Mouse (Mus musculus): Measurements from ENCODE around the gene Gamt. TPM values are rescaled to one million over a fixed set of nuclear protein-coding genes. Genes with fewer than 3 reads are reported as not detected.

Gene Gamt
- polyA plus RNA-seq, 1 experiment from 2014 or later: 115 TPM

DNA sequence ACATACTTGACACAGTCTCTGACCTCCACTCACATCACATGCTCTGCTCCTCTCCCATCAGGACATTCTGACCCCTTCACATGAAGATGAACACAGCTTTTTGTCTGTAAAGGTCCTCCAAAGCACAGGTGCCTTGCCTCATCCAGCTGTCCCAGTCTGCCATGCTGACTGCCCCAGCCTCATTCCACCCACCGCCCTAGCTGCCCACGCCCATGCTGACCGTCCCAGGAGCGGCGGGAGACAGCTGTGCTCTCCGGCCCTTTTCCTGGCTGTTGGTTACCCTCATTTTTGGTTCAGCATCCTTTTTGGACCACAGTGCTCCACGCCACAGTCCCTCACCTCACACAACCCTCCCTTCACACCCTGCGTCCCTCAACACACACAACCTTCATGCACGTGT is 17.6 kb upstream of the Gamt start:
- H3K36me3 ChIP-seq (ENCODE audit: control insufficient read depth, insufficient read depth, low read length): peaks cover 29% of the 10 kb centered on the region
- H3K4me3 ChIP-seq (replicated peaks; ENCODE audit: low read length): no peak overlapping the region
- H3K9me3 ChIP-seq (replicated peaks; ENCODE audit: control insufficient read depth, low read length): no peaks in the 10 kb centered on the region
- WGBS: 86% methylated on average over 9 of the region's 9 CpGs
- no peak for ATAC-seq (ENCODE audit: insufficient read depth, low FRiP score)
- no peaks in the 10 kb centered on the region for H3K27me3 ChIP-seq (ENCODE audit: control insufficient read depth, insufficient read depth, low read length)
- no peak overlapping the region for H3K9ac ChIP-seq (ENCODE audit: low read length)
- H3K4me1 ChIP-seq (ENCODE audit: control insufficient read depth, insufficient read depth, low read length): 0 out of 2 replicates have a peak, but pooled peaks cover 3% of the 10 kb centered on the region
- no peak overlapping the region for H3K27ac ChIP-seq (ENCODE audit: low read length)
- no peak overlapping the region for H3K4me2 ChIP-seq (ENCODE audit: low read depth, low read length)

DNA sequence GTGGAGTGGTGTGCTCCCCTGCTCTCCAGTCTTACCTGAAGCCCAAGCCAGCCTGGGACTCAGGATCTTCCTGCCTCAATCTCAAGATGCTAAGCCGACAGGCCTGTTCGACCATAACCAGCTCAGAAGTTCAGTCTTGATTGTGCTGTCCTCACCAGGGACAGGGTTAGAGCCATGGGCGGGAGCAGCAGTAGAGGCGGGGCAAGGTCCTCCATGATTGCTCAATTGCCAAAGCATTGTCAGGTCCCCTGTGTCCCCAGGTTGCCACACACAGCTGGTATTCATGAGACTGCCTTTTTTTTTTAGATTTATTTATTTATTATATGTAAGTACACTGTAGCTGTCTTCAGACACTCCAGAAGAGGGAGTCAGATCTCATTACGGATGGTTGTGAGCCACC is 15.4 kb upstream of the Gamt start:
- Histone ChIP-seq H3K4me2 (ENCODE audit: low read depth, low read length) (no peak overlapping the region), H3K4me1 (ENCODE audit: control insufficient read depth, insufficient read depth, low read length) (peaks cover 3% of the 10 kb centered on the region), H3K27me3 (ENCODE audit: control insufficient read depth, insufficient read depth, low read length) (no peaks in the 10 kb centered on the region), H3K36me3 (ENCODE audit: control insufficient read depth, insufficient read depth, low read length) (peaks cover 23% of the 10 kb centered on the region), H3K9me3 (replicated peaks; ENCODE audit: control insufficient read depth, low read length) (no peaks in the 10 kb centered on the region), H3K27ac (ENCODE audit: low read length) (no peak overlapping the region; the same call in 1 of the 2 replicates), H3K9ac (ENCODE audit: low read length) (no peak overlapping the region), H3K4me3 (replicated peaks; ENCODE audit: low read length) (no peak overlapping the region)
- ATAC-seq (ENCODE audit: insufficient read depth, low FRiP score): no peak
- 83% methylated on average over 5 of the region's 5 CpGs for WGBS

DNA sequence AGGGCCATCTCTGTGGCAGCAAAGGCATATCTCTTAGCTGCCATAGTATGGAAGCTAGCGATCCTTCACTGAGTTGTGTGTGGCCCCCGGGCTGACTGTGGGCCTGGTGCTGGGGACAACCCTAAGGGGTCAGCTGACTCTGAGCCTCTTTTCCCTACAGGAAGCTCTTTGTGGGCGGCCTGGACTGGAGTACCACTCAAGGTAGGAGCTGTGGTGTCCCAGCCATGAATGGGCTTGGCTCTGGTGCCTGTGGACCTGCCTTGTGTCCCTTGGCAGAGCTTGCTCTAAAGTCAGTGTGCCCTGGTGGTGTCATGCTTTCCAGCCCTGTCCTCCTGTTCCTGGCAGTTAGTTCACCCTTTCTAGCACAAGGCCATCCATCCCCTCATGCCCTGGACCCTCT is 13.0 kb upstream of the Gamt start:
- H3K4me2 ChIP-seq (ENCODE audit: low read depth, low read length): no peak overlapping the region
- no peak overlapping the region for H3K27ac ChIP-seq (ENCODE audit: low read length)
- no peaks in the 10 kb centered on the region for H3K27me3 ChIP-seq (ENCODE audit: control insufficient read depth, insufficient read depth, low read length)
- H3K4me3 ChIP-seq (replicated peaks; ENCODE audit: low read length): no peak overlapping the region
- peaks cover 10% of the 10 kb centered on the region for H3K4me1 ChIP-seq (ENCODE audit: control insufficient read depth, insufficient read depth, low read length)
- no peaks in the 10 kb centered on the region for H3K9me3 ChIP-seq (replicated peaks; ENCODE audit: control insufficient read depth, low read length)
- no peak for ATAC-seq (ENCODE audit: insufficient read depth, low FRiP score)
- H3K9ac ChIP-seq (ENCODE audit: low read length): no peak overlapping the region
- peaks cover 20% of the 10 kb centered on the region for H3K36me3 ChIP-seq (ENCODE audit: control insufficient read depth, insufficient read depth, low read length)
- WGBS: 89% methylated on average over 3 of the region's 3 CpGs

DNA sequence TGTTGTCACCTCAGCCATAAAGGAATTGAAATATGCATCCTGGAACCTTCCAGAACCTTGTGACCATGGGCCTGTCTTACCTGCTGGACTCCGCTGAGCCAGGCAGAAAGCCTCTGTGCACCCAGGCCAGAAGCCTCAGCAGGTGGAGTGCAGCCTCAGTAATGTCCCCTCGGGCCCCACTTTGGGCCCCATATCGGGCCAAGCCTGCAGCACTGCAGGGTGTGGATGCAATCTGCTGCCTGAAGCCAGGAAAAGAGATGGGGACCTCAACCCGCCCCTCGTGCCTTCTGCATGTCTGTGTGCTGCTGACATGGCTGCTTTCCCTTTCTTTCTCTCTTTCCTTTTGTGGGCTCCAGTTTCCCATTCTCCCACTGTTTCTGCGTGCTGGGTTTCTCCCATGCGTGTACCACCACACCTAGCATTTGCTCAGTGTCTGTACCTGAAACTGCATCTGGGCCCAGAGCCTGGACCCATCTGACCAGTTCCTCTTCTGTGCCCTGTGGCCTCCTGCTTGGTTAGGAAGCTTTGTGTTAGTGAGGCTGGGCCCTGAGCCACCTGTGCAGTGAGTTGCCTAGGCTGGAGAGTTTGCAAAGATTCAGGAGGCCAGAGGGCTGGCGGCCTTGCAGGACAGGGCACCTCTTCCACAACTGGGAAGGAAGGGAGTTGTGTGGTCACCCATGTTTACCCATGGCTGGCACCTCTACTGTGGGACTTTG is 11.2 kb upstream of the Gamt start:
- Histone ChIP-seq H3K27ac (ENCODE audit: low read length) (peak overlapping the region; percentile 38), H3K36me3 (ENCODE audit: control insufficient read depth, insufficient read depth, low read length) (peaks cover 6% of the 10 kb centered on the region), H3K4me2 (ENCODE audit: low read depth, low read length) (no peak overlapping the region), H3K4me3 (replicated peaks; ENCODE audit: low read length) (no peak overlapping the region), H3K27me3 (ENCODE audit: control insufficient read depth, insufficient read depth, low read length) (no peaks in the 10 kb centered on the region), H3K4me1 (ENCODE audit: control insufficient read depth, insufficient read depth, low read length) (peaks cover 23% of the 10 kb centered on the region), H3K9ac (ENCODE audit: low read length) (no peak overlapping the region), H3K9me3 (replicated peaks; ENCODE audit: control insufficient read depth, low read length) (no peaks in the 10 kb centered on the region)
- no peak for ATAC-seq (ENCODE audit: insufficient read depth, low FRiP score)
- 81% methylated on average over 8 of the region's 8 CpGs for WGBS

DNA sequence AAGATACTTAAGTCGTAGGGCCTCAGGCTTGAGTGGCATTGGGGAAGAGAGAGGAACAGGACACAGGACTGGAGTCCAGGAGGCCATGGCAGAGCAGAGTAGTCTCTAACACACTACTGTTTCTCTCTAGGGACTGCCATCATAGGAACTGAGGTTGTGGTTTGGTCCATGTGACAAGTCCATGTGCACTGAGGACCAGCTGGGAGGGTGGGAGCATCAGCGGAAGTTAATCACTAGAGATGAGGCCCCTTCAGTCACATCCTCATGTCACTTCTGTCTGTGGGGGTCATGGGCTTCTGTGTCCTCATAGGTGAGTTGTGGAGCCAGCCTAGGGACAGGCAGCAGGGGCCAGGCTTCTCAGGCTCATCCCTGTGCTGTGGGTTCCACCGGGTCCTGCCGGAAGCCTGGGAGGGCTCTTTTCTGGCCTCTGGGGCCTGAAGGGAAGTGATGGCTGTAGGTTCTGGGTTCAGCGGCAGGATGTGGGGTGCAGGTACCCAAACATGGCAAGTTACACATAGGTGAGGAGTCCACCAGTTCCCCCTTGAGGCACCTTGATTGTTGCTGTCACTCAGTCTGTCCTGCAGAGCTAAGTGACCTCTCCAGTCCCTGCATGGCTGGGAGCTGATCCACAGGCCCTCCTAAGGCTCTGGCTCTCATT is 10.5 kb upstream of the Gamt start:
- no peak for ATAC-seq (ENCODE audit: insufficient read depth, low FRiP score)
- Histone ChIP-seq H3K9me3 (replicated peaks; ENCODE audit: control insufficient read depth, low read length) (no peaks in the 10 kb centered on the region), H3K27me3 (ENCODE audit: control insufficient read depth, insufficient read depth, low read length) (no peaks in the 10 kb centered on the region), H3K4me2 (ENCODE audit: low read depth, low read length) (no peak overlapping the region), H3K4me1 (ENCODE audit: control insufficient read depth, insufficient read depth, low read length) (peaks cover 30% of the 10 kb centered on the region), H3K27ac (ENCODE audit: low read length) (peak overlapping the region; percentile 38; the same call in 1 of the 2 replicates), H3K4me3 (replicated peaks; ENCODE audit: low read length) (no peak overlapping the region), H3K9ac (ENCODE audit: low read length) (0 out of 2 replicates have a peak overlapping the region, but pooled peaks have one; percentile 33), H3K36me3 (ENCODE audit: control insufficient read depth, insufficient read depth, low read length) (peaks cover 5% of the 10 kb centered on the region; the same call in 1 of the 2 replicates)
- WGBS: 62% methylated on average over 5 of the region's 5 CpGs

DNA sequence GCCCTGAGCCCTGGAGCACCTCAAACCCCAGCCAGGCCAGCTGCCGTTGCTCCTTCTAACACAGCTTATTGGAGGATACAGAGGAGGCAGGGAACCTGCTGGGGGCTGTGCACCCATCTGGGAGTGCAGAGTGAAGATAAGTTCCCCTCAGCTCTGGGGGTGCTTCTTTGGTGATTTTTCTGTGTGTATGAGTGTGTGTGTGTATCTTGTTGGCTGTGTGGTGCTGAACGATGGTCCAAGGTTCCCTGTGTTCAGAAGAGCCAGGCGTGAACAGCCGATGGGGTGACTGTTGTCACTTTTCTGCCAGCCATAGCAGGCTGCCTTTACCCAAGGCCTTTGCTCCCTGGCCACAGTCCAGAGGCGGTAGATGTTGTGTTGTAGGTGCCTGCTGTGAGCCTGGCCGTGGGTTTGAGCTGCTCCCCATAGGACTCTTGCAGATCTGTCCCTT is 9.9 kb upstream of the Gamt start:
- peak; percentile 14; the same call in 1 of the 2 replicates for ATAC-seq (ENCODE audit: insufficient read depth, low FRiP score)
- Histone ChIP-seq H3K27me3 (ENCODE audit: control insufficient read depth, insufficient read depth, low read length) (no peaks in the 10 kb centered on the region), H3K4me1 (ENCODE audit: control insufficient read depth, insufficient read depth, low read length) (peaks cover 35% of the 10 kb centered on the region), H3K4me3 (replicated peaks; ENCODE audit: low read length) (no peak overlapping the region), H3K4me2 (ENCODE audit: low read depth, low read length) (no peak overlapping the region), H3K9me3 (replicated peaks; ENCODE audit: control insufficient read depth, low read length) (no peaks in the 10 kb centered on the region), H3K9ac (ENCODE audit: low read length) (0 out of 2 replicates have a peak overlapping the region, but pooled peaks have one; percentile 33), H3K36me3 (ENCODE audit: control insufficient read depth, insufficient read depth, low read length) (0 out of 2 replicates have a peak, but pooled peaks cover 2% of the 10 kb centered on the region), H3K27ac (ENCODE audit: low read length) (peak overlapping the region; percentile 34; the same call in 1 of the 2 replicates)
- WGBS: 68% methylated on average over 6 of the region's 6 CpGs

DNA sequence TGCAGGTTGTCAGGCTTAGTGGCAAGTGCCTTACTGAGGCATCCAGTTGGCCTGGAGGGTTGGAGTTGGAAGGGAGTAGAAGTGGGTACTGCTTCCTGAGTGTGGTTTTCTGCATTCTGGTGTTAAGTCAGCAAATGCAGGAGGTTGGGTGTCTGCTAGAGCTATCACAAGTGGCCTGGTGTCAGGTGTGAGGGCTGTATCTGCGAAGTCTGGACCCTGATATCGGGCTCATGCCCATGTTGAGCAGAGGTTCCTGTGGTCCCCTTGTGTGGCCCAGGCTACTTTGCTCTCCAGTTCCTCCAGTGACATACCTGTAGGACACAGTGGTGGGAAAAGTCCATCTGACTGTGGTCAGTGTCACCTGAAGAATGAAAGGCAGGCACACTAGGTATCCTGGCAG is 9.3 kb upstream of the Gamt start:
- 90% methylated on average over 2 of the region's 2 CpGs for WGBS
- Histone ChIP-seq H3K4me3 (replicated peaks; ENCODE audit: low read length) (no peak overlapping the region), H3K4me2 (ENCODE audit: low read depth, low read length) (no peak overlapping the region), H3K27me3 (ENCODE audit: control insufficient read depth, insufficient read depth, low read length) (no peaks in the 10 kb centered on the region), H3K27ac (ENCODE audit: low read length) (no peak overlapping the region), H3K36me3 (ENCODE audit: control insufficient read depth, insufficient read depth, low read length) (0 out of 2 replicates have a peak, but pooled peaks cover 2% of the 10 kb centered on the region), H3K9ac (ENCODE audit: low read length) (peak overlapping the region; percentile 33), H3K4me1 (ENCODE audit: control insufficient read depth, insufficient read depth, low read length) (peaks cover 36% of the 10 kb centered on the region), H3K9me3 (replicated peaks; ENCODE audit: control insufficient read depth, low read length) (no peaks in the 10 kb centered on the region)
- no peak for ATAC-seq (ENCODE audit: insufficient read depth, low FRiP score)

DNA sequence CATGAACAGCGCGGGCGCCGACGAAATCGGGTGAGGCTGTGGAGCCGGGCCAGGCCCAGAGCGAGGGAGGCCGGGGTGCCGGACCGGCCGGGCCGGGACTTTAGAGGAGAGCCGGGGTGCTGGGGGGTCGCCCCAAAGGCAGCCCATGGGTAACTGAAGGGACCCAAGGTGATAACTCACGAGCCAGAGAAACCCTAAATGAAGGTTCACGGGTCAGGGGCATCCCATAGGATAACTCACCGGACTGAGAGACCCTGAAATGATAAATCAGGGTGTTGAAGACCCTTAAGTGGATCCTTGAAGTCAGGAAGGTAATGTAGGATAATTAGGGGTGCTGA is 4.3 kb upstream of the Gamt start:
- H3K27ac ChIP-seq (ENCODE audit: low read length): peak overlapping the region; percentile 80
- peaks cover 42% of the 10 kb centered on the region for H3K4me1 ChIP-seq (ENCODE audit: control insufficient read depth, insufficient read depth, low read length)
- H3K9ac ChIP-seq (ENCODE audit: low read length): peak overlapping the region; percentile 99
- no peaks in the 10 kb centered on the region for H3K27me3 ChIP-seq (ENCODE audit: control insufficient read depth, insufficient read depth, low read length)
- H3K36me3 ChIP-seq (ENCODE audit: control insufficient read depth, insufficient read depth, low read length): no peaks in the 10 kb centered on the region
- H3K9me3 ChIP-seq (replicated peaks; ENCODE audit: control insufficient read depth, low read length): no peaks in the 10 kb centered on the region
- under 1% methylated on average over 18 of the region's 18 CpGs for WGBS
- H3K4me3 ChIP-seq (replicated peaks; ENCODE audit: low read length): peak overlapping the region; percentile 93
- ATAC-seq (ENCODE audit: insufficient read depth, low FRiP score): no peak
- H3K4me2 ChIP-seq (ENCODE audit: low read depth, low read length): peak overlapping the region; percentile 63

Measured in stomach, embryonic 16.5 days (tissue).